Mouse (Mus musculus): ENCODE results near the gene Gpn3.

GRCm38 (mm10) chr5:122390671-122391070, 19.0 kb downstream of the Gpn3 start:
- TF ChIP-seq CTCF (IDR thresholded peaks at IDR 0.05; ENCODE audit: extremely low read depth, insufficient read depth, low read length) (no peak), POLR2A (IDR thresholded peaks at IDR 0.05; ENCODE audit: extremely low read depth, insufficient read depth, low read length) (no peak)

Data from cortical plate, adult 2 months (tissue).